Mouse (Mus musculus): ENCODE measurements around the gene Ppp1r14c. TPM values are rescaled to one million over a fixed set of nuclear protein-coding genes. Genes with fewer than 3 reads are reported as not detected.

Gene Ppp1r14c
- 6.5 and 6.7 TPM in 2 replicates for polyA plus RNA-seq (2015; fragmentation: Nextera tagmentation; extraction: Ambion mirVana)

GRCm38 (mm10) chr10:3366036-3366869, at the start of gene Ppp1r14c:
Gene Ppp1r14c, plus strand, starts transcription at chr10:3366057.
- no peaks in the 10 kb centered on the region for H3K36me3 ChIP-seq
- peak; percentile 78 for ATAC-seq (ENCODE audit: low FRiP score, low read depth)
- H3K4me2 ChIP-seq (replicated peaks), result peak within 1 kb of the TSS; percentile 97
- peaks cover 43% of the 10 kb centered on the region for H3K27me3 ChIP-seq
- no peaks in the 10 kb centered on the region for H3K9me3 ChIP-seq
- peaks cover 15% of the 10 kb centered on the region for H3K4me1 ChIP-seq
- under 1% methylated on average over 61 of the region's 74 CpGs for WGBS
- no peak within 1 kb of the TSS for H3K27ac ChIP-seq
- H3K4me3 ChIP-seq, result peak within 1 kb of the TSS; percentile 60
- peak within 1 kb of the TSS; percentile 61 for H3K9ac ChIP-seq

GRCm38 (mm10) chr10:3321406-3321805, 44.5 kb upstream of the Ppp1r14c start:
- Histone ChIP-seq H3K9ac (no peak overlapping the region), H3K4me3 (no peak overlapping the region), H3K4me1 (no peaks in the 10 kb centered on the region), H3K27ac (no peak overlapping the region), H3K36me3 (no peaks in the 10 kb centered on the region), H3K27me3 (no peaks in the 10 kb centered on the region), H3K4me2 (replicated peaks) (no peak overlapping the region), H3K9me3 (0 out of 2 replicates have a peak, but pooled peaks cover 4% of the 10 kb centered on the region)
- ATAC-seq (ENCODE audit: low FRiP score, low read depth), result no peak
- WGBS, result 87% methylated on average over 2 of the region's 2 CpGs

- 60% methylated on average over 1 of the region's 1 CpGs for WGBS
- Histone ChIP-seq H3K27me3 (no peaks in the 10 kb centered on the region), H3K9ac (no peak overlapping the region), H3K4me2 (replicated peaks) (no peak overlapping the region), H3K27ac (no peak overlapping the region), H3K9me3 (0 out of 2 replicates have a peak, but pooled peaks cover 4% of the 10 kb centered on the region), H3K4me1 (no peaks in the 10 kb centered on the region), H3K4me3 (no peak overlapping the region), H3K36me3 (no peaks in the 10 kb centered on the region)
- no peak for ATAC-seq (ENCODE audit: low FRiP score, low read depth)
Measured at GRCm38 (mm10) chr10:3325447-3325846, 40.4 kb upstream of the Ppp1r14c start.

GRCm38 (mm10) chr10:3332880-3333279, 33.0 kb upstream of the Ppp1r14c start:
- no peak overlapping the region for H3K4me2 ChIP-seq (replicated peaks)
- no peak for ATAC-seq (ENCODE audit: low FRiP score, low read depth)
- WGBS, result 16% methylated on average over 3 of the region's 3 CpGs

GRCm38 (mm10) chr10:3334570-3334969, 31.3 kb upstream of the Ppp1r14c start:
- H3K4me2 ChIP-seq (replicated peaks), result no peak overlapping the region

More at GRCm38 (mm10) chr10:3332880-3333279, 33.0 kb upstream of the Ppp1r14c start:
- Histone ChIP-seq H3K9ac (no peak overlapping the region), H3K9me3 (peaks cover 4% of the 10 kb centered on the region; the same call in 1 of the 2 replicates), H3K4me1 (no peaks in the 10 kb centered on the region), H3K36me3 (no peaks in the 10 kb centered on the region), H3K4me3 (no peak overlapping the region), H3K27ac (no peak overlapping the region), H3K27me3 (peaks cover 4% of the 10 kb centered on the region; the same call in 1 of the 2 replicates)

GRCm38 (mm10) chr10:3336729-3337329, 29.0 kb upstream of the Ppp1r14c start:
- Histone ChIP-seq H3K4me2 (replicated peaks) (no peak overlapping the region), H3K4me3 (no peak overlapping the region), H3K9ac (no peak overlapping the region), H3K4me1 (no peaks in the 10 kb centered on the region), H3K27me3 (peaks cover 10% of the 10 kb centered on the region; the same call in 1 of the 2 replicates), H3K36me3 (no peaks in the 10 kb centered on the region), H3K27ac (no peak overlapping the region), H3K9me3 (no peaks in the 10 kb centered on the region)
- 68% methylated on average over 7 of the region's 7 CpGs for WGBS
- ATAC-seq (ENCODE audit: low FRiP score, low read depth), result peak; percentile 28; the same call in 1 of the 2 replicates

More at GRCm38 (mm10) chr10:3334570-3334969, 31.3 kb upstream of the Ppp1r14c start:
- no peak for ATAC-seq (ENCODE audit: low FRiP score, low read depth)
- H3K27me3 ChIP-seq, result peaks cover 4% of the 10 kb centered on the region; the same call in 1 of the 2 replicates
- no peaks in the 10 kb centered on the region for H3K4me1 ChIP-seq
- no peak overlapping the region for H3K27ac ChIP-seq
- H3K9ac ChIP-seq, result no peak overlapping the region
- no peaks in the 10 kb centered on the region for H3K36me3 ChIP-seq
- H3K9me3 ChIP-seq, result peaks cover 4% of the 10 kb centered on the region; the same call in 1 of the 2 replicates
- no peak overlapping the region for H3K4me3 ChIP-seq

GRCm38 (mm10) chr10:3337330-3337901, 28.4 kb upstream of the Ppp1r14c start:
- no peak overlapping the region for H3K27ac ChIP-seq
- no peak overlapping the region for H3K4me2 ChIP-seq (replicated peaks)
- H3K9ac ChIP-seq, result no peak overlapping the region
- H3K27me3 ChIP-seq, result peaks cover 10% of the 10 kb centered on the region; the same call in 1 of the 2 replicates
- WGBS, result 58% methylated on average over 2 of the region's 2 CpGs
- H3K9me3 ChIP-seq, result no peaks in the 10 kb centered on the region
- H3K4me3 ChIP-seq, result no peak overlapping the region
- ATAC-seq (ENCODE audit: low FRiP score, low read depth), result peak; percentile 44
- H3K36me3 ChIP-seq, result no peaks in the 10 kb centered on the region
- no peaks in the 10 kb centered on the region for H3K4me1 ChIP-seq

GRCm38 (mm10) chr10:3345706-3346105, 20.2 kb upstream of the Ppp1r14c start:
- WGBS, result 59% methylated on average over 5 of the region's 5 CpGs
- Histone ChIP-seq H3K9ac (no peak overlapping the region), H3K27ac (no peak overlapping the region), H3K27me3 (0 out of 2 replicates have a peak, but pooled peaks cover 5% of the 10 kb centered on the region), H3K4me1 (no peaks in the 10 kb centered on the region), H3K4me3 (no peak overlapping the region), H3K9me3 (no peaks in the 10 kb centered on the region), H3K4me2 (replicated peaks) (no peak overlapping the region), H3K36me3 (no peaks in the 10 kb centered on the region)
- no peak for ATAC-seq (ENCODE audit: low FRiP score, low read depth)

GRCm38 (mm10) chr10:3359531-3359930, 6.3 kb upstream of the Ppp1r14c start:
- no peak for ATAC-seq (ENCODE audit: low FRiP score, low read depth)
- no peaks in the 10 kb centered on the region for H3K27me3 ChIP-seq
- H3K4me3 ChIP-seq, result no peak overlapping the region
- no peaks in the 10 kb centered on the region for H3K4me1 ChIP-seq
- H3K4me2 ChIP-seq (replicated peaks), result no peak overlapping the region
- H3K27ac ChIP-seq, result no peak overlapping the region
- H3K36me3 ChIP-seq, result no peaks in the 10 kb centered on the region
- no peaks in the 10 kb centered on the region for H3K9me3 ChIP-seq
- H3K9ac ChIP-seq, result no peak overlapping the region
- 69% methylated on average over 1 of the region's 1 CpGs for WGBS

- peaks cover 43% of the 10 kb centered on the region for H3K27me3 ChIP-seq
- H3K4me3 ChIP-seq, result peak overlapping the region; percentile 60
- ATAC-seq (ENCODE audit: low FRiP score, low read depth), result no peak
- WGBS, result 35% methylated on average over 5 of the region's 5 CpGs
- H3K4me1 ChIP-seq, result peaks cover 15% of the 10 kb centered on the region
- peak overlapping the region; percentile 97 for H3K4me2 ChIP-seq (replicated peaks)
- no peak overlapping the region for H3K9ac ChIP-seq
- no peaks in the 10 kb centered on the region for H3K36me3 ChIP-seq
- H3K27ac ChIP-seq, result no peak overlapping the region
- no peaks in the 10 kb centered on the region for H3K9me3 ChIP-seq
Measured at GRCm38 (mm10) chr10:3365671-3366035, 204 bp upstream of the Ppp1r14c start.

GRCm38 (mm10) chr10:3366870-3367431, 1.1 kb downstream of the Ppp1r14c start:
- peak; percentile 60 for ATAC-seq (ENCODE audit: low FRiP score, low read depth)
- 1% methylated on average over 25 of the region's 26 CpGs for WGBS
- H3K27me3 ChIP-seq, result peaks cover 43% of the 10 kb centered on the region

GRCm38 (mm10) chr10:3367440-3367839, 1.6 kb downstream of the Ppp1r14c start:
- WGBS, result 32% methylated on average over 11 of the region's 11 CpGs
- Histone ChIP-seq H3K27ac (no peak overlapping the region), H3K4me2 (replicated peaks) (peak overlapping the region; percentile 97)

More at GRCm38 (mm10) chr10:3366870-3367431, 1.1 kb downstream of the Ppp1r14c start:
- H3K9me3 ChIP-seq, result no peaks in the 10 kb centered on the region
- H3K4me1 ChIP-seq, result peaks cover 15% of the 10 kb centered on the region
- H3K27ac ChIP-seq, result no peak overlapping the region
- peak overlapping the region; percentile 97 for H3K4me2 ChIP-seq (replicated peaks)
- H3K4me3 ChIP-seq, result peak overlapping the region; percentile 60
- no peaks in the 10 kb centered on the region for H3K36me3 ChIP-seq
- peak overlapping the region; percentile 61 for H3K9ac ChIP-seq

More at GRCm38 (mm10) chr10:3367440-3367839, 1.6 kb downstream of the Ppp1r14c start:
- Histone ChIP-seq H3K36me3 (no peaks in the 10 kb centered on the region), H3K4me1 (peaks cover 15% of the 10 kb centered on the region), H3K27me3 (peaks cover 43% of the 10 kb centered on the region), H3K4me3 (peak overlapping the region; percentile 60), H3K9ac (no peak overlapping the region), H3K9me3 (no peaks in the 10 kb centered on the region)
- no peak for ATAC-seq (ENCODE audit: low FRiP score, low read depth)
